Mouse (Mus musculus): ENCODE results near the gene Nagk.

GRCm38 (mm10) chr6:83815801-83816200, 21.0 kb downstream of the Nagk start:
- TF ChIP-seq CTCF (IDR thresholded peaks at IDR 0.05; ENCODE audit: low read depth) (0 out of 2 replicates have a peak, but pooled peaks have one; percentile 4), EP300 (IDR thresholded peaks at IDR 0.05; ENCODE audit: low read depth) (no peak)
